Mouse (Mus musculus) thymus, adult 2 months (tissue): ENCODE measurements at regions not wholly inside any gene's neighbourhood (a gene's known extent, or its start where the extent isn't known, plus 50 kb on each side); places are given as distances from the start of the nearest gene placed in this dataset.

ENCODE experiments used
- CTCF ChIP-seq: fragments of 200-500 bp; IDR thresholded peaks from 2 replicates; pipeline ENCODE4 v1.5.1; 2012; ENCODE audit warnings: mild to moderate bottlenecking, control low read depth, low read length, moderate library complexity, borderline replicate concordance; ENCODE audit not compliant: control insufficient read depth, poor library complexity, insufficient read depth; ENCODE audit errors: extremely low read depth
- POLR2A ChIP-seq: fragments of 200-500 bp; IDR thresholded peaks from 2 replicates; pipeline ENCODE4 v1.6.1; 2012; ENCODE audit warnings: mild to moderate bottlenecking, low read length, control low read depth, moderate library complexity; ENCODE audit not compliant: control insufficient read depth, poor library complexity, insufficient read depth; ENCODE audit errors: extremely low read depth

DNA sequence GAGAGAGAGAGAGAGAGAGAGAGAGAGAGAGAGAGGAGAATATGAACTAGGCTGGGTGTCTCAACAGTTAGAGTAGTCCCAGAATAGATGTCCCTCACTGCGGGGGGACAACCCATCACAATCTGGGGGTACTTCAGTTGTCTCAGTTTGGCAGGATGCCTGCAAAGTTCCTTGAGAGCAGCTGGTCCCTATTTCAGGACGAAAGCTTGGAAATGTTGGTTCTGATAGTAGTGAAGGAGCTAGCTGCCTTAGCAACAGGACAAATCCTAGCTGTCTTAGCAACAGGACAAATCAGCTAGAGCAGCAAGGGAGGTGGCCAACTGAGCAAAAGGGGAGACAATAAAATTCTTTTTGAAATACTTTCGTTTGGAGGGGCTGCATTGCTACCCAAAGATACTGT lies 139.9 kb upstream of the Frg1 start:
- TF ChIP-seq POLR2A = no peak
- TF ChIP-seq CTCF = no peak
